Mouse (Mus musculus) gastrocnemius, postnatal 36 days (tissue): ENCODE results near the gene Vps33b. TPM values are rescaled to one million over a fixed set of nuclear protein-coding genes. Genes with fewer than 3 reads are reported as not detected.

Experiments
- DNase-seq, 2 experiments: peaks; one replicate each; pipeline ENCODE4 v3.0.0; 2022
- intact Hi-C: fragments of 180-260 bp; cut with DNase I; formaldehyde crosslinking; loops from one replicate; pipeline ENCODE4 v1.15.1; 2025
- total RNA-seq, 2 experiments: library from RNA; stranded (reverse); gene quantifications; 2 replicates each; pipeline ENCODE4 v1.2.3; 2021

Vps33b gene
- total RNA-seq, 2 experiments from 2014 or later, result 2.9 to 3.4 TPM

DNA sequence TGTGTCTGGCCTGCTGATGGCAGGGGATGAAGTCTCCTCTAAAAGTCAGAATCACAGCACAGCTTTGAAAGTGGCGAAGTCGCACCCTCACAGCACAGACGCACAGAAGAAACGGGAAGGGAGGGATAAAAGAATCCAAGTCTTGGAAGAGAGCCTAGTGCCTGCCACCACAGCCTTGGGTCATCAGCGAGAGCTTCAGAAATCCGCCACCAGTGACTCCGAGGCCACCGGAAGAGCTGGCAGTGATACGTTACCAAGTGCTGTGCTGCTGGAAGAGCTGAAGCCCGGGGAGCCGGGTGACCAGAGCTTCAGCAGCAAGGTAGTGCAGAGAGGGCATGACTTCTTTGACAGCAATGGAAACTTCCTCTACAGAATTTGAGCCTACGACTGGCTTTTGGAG is 4.8 kb upstream of the Vps33b start:
- intact Hi-C loops, result no loop called here
- no peak for DNase-seq

DNA sequence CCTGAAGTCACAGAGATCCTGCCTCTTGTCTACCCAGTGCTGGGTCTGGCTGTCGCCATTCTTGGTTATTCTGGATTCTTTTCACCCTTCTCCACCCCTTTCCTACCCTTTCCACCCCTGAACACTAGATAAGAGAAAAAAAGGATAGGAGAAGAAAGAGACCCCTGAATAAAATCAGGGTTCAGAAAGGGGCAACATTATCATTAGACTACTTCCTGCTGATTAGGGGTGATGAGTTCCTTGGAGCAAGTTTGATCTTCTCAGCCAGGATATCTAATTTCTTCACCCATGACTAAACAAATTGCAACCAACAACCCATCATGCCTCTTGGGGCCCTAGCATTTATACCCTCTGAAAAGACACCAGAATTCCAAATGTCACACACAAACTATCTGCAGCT is 1.7 kb upstream of the Vps33b start:
- intact Hi-C loops, result no loop called here
- no peak for DNase-seq

DNA sequence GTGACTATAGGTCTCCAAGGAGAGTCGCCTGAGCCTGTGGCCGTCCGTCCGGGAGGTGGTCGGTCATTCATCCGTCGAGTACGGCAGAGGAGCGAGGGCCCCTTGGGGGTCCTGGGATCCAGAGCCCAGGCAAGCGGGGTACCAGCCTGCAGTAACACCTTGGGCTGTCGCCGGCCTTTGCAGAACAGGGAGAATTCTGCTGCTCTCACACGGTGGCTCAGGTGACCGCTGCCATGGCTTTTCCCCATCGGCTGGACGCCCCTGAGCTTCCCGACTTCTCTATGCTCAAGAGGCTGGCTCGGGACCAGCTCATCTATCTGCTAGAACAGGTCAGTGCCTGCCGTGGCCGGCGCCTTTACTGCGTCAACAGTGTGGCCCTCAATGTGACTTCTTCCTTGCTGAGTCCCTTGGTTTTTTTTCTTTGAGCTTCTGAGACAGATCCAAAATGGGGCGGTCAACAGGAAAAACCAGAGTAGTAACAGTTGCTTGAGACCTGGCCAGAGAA is 354 bp downstream of the Vps33b start:
- intact Hi-C loops, result no loop called here
- no peak for DNase-seq

DNA sequence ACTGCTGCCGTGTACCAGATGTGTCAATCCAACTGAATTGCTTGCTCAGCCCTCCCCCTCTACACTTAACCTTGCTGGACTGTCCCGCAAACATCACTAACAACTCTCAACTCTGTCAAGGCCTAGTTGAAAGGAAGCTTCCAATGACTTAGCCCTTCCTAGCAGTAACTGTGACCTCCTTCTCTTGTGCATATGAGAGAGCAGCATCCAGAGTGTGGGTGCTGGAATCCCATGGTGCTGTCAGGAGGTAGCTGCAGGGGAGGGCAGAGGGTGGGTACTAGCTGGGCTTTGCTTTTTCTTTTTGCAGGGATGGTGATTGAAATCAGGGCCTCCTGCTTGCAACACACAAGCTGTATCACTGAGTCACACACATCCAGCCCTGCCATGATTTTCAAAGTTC is 4.0 kb downstream of the Vps33b start:
- DNase-seq, result no peak
- intact Hi-C loops, result no loop called here

DNA sequence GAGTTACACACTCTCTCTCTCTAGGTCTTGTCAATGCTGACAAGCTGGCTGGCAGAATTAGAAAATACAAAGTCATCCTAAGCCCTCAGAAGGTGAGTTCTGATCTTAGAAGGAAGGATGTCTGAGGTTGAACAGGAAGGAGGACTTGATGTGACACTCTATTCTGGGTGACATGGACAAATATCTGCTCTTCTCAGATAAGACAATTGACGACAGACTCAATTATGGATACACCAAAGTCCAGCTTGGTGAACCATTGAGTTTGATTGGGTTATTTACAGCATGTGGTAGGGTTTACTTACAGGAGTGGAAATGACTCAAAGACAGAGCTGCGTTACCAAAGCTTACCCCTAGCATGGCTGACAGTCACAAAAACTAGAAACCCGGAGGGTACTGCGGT is 6.9 kb downstream of the Vps33b start:
- DNase-seq, result no peak
- intact Hi-C loops, result no loop called here

DNA sequence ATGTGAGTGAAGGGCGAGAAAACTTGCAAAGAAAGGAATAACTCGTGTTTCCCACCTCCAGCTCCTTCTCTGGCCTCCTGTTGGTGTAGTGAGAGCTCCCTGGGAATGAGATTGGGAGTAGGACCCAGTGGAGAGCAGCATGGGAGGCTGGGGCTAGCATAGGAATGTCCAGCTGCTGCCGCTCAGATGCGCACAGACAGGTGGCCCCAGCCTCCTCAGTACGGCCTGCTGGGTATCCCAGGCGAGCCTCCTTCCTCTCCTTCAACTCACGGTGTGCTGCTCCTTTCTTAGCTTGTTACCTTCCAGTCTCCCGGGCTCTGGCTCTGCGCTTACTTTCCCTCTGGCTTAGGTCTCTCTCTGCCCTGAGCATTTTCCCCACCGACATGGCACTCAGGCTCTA is 10.6 kb downstream of the Vps33b start:
- intact Hi-C loops, result no loop called here
- DNase-seq, result no peak

DNA sequence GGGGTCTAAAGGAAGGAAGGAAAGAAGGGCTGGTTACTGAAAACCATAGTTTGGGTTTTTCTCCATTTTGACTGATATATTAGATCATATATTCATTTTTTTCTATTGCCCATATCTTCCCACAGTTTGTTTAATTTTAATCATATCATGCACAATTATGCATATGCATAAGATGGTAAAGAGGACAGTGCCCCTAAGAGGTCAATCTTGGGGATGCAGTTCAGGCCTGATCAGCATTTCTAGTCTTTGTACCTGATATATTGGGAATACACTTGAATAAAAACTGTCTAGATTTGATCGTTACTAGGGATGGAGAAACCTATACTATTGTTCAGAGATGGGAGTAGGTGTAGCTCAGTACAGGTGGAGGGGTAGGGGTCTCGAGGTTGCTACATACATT is 11.5 kb downstream of the Vps33b start:
- intact Hi-C loops, result no loop called here

DNA sequence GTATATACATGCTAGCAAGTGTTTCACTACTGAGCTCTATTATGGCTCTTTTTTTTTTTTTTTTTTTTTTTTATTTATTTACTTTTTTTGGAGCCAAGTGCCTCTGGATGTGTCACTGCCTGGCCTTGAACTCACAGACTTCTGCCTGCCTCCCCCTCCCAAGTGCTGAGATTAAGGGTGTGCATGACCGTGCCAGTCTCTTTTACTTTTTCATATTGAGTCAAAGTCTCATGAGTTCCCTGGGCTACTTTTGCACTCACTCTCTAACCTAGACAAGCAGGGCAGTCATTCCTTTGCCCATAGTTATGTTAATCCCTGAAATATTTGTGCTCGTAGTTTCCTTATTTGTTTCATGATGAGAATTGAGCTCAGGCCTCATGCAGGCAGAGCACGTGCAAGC is 12.2 kb downstream of the Vps33b start:
- DNase-seq, result no peak
- intact Hi-C loops, result no loop called here

More for the DNA sequence above, 11.5 kb downstream of the Vps33b start:
- no peak for DNase-seq

DNA sequence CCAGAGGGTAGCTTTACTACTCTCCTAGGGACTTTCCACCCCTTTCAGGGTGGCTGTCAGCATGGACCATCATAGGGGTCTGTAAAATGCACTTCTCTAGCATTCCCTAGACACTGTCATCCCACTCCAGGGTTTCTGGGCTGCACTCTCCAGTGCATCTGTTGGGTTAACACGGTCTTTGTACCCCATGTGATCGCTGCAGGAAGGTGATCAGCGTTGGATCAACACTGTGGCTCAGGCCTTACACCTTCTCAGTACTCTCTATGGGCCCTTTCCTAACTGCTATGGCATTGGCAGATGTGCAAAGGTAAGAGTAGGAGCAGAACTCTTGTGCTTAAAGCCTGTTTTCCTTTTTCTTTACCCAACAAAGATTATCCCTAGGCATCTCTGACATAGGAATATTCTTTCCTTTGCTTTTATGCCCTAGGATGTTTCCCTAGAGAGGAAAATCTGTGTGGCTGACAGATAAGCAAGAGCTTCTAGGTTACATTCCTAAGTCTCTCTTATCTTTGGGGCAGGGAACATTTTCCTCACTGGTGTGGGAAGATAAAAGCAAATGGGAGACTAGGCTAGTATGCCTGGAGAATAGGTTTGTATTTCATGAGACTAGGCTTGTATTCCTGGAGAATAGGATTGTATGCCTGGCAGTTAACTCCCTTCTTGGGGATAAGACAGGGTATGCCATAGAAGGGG is 13.9 kb downstream of the Vps33b start:
- DNase-seq, result no peak
- intact Hi-C loops, result no loop called here

DNA sequence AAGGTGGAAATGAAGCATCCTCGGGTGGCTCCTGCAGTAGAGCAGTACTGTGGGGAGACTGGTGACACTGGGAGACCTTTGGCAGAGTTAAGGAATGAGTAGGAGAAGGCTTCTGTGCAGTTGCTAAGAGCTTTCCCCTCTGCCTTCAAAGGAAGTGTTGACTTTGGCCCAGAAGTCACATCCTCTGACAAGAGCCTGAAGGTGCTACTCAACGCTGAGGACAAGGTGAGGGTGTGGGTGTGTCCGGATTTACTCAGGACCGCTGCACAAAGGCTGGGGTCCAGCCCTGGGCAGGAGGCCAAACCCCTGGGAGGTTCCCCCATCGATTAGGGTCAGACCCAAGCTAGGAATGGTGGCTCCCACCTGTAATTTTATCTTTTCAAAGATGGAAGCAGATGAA is 14.9 kb downstream of the Vps33b start:
- no peak for DNase-seq

DNA sequence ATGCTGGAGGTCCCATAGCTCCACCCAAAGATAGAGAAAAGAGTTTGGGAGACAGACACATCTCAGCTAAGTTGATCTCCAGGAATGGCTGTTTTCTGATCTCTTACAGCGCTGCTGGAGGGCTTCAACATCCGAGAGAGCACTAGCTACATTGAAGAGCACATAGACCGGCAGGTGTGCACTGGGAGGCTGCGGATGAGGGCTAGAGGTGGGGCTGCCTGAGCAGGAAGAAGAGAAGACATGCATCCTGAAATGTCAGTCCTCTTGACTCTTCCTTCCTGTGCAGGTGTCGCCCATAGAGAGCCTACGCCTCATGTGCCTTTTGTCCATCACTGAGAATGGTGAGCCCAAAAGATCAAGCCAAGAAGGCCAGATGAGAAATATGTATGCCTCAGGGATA is 16.3 kb downstream of the Vps33b start:
- no peak for DNase-seq
- intact Hi-C loops, result no loop called here

More for the DNA sequence above, 14.9 kb downstream of the Vps33b start:
- intact Hi-C loops, result no loop called here

DNA sequence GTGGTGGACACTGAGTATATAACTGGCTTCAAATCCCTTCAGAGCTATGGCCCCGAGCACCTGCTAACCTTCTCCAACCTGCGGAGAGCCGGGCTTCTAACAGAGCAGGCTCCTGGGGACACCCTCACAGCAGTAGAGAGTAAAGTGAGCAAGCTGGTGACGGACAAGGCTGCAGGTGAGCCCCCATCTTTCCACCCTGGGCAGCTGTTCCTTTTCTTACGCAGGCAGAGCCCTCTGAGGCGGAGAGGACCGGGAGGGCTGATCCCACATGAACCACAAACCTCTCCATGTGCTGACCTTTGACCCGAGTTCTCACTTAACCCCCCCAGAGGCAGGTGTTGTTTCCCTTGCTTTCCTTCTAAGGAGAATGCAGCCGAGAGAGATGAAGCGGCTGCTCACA is 18.3 kb downstream of the Vps33b start:
- intact Hi-C loops, result no loop called here
- DNase-seq, result no peak

DNA sequence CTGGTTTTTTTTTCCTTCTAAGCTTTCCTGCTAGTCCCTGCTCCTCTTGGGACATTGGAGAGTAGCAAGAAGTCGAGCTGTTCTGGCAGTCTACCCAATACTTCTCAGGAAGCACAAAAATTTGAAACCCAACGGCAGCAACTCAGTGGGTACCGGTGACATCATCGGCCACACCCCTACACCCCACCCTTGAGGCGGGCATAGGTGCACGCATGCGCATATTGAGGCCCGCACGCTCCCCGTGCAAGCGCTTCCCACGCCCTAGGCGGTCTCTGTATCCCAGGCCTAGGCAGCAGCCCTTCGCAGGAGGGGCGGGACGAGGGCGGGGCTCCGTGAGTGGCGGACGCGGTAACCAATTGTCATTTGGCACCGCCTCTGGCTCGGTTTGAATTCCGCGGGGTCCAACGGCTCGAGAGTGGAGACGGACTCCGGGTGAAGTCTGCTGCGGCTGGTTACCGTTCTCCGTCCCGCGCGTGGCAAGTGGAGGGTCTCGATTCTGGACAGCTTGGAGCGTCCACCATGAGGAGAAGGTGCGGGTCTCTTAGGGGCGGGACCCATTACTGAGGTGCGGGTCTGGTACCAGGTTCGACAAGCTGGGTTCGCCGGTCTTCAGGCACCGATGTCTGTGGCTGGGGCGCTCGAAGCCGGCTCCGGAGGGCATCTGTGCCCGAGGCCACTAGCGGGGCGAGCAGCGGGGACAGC is 24.8 kb downstream of the Vps33b start, which contains the start of gene Prc1:
Gene Prc1, plus strand, starts transcription at position 389 of the 702 bp plus-strand sequence.
- intact Hi-C loops, result no loop called here
- peak; percentile 97 to 99 for DNase-seq

DNA sequence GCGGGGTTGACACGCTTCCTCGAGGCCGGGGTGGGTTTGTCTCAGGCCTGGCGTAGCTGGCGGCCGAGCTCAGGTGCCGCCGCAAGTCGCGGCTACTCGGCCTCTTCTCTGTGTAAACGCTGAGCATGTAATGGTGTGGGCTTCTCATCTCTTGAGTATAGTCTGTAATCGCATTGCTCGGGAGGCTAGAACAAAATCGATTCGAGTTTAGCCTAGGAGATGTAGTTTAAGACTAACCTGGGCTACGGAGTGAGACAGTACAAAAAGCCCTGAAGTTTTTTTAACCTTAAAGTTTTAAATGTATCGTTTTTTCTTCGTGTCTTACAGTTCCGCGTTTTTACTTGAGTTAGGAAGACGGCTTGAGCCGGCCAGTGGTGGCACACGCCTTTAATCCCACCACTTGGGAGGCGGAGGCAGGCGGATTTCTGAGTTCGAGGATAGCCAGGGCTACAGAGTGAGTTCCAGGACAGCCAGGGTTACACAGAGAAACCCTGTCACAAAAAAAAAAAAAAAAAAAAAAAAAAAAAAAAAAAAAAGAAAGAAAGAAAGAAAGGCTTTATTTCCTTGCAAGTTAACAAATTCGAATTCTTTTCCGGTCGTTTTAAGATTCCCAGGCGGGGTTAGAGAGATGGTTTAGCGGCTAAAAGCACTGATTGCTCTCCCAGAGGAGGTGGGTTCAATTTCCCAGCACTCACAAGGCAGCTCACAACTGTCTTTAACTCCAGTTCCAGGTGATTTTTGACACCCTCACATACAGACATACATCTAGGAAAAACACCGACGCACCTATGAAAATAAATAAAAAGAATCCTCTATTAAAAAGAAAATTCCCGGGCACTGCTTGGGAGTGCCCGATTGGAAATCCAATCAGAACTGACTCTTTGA is 25.6 kb downstream of the Vps33b start:
- intact Hi-C loops, result no loop called here
- DNase-seq, result no peak

DNA sequence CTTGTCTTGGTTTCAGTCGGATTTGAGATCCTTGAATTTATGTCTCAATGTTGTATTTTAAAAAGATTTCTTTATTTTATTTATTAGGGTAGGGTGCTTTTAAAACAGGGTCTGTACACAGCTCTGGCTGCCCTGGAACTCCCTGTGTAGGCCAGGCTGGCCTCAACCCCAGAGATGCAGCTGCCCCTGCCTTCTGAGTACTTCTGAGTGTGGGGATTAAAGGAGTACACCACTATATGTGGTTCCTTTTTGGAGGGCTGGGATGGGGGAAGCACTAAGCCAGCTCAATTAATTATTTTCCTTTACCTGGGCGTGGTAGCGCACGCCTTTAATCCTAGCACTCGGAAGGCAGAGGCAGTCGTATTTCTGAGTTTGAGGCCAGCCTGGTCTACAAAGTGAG is 27.0 kb downstream of the Vps33b start:
- no peak for DNase-seq
- intact Hi-C loops, result no loop called here

DNA sequence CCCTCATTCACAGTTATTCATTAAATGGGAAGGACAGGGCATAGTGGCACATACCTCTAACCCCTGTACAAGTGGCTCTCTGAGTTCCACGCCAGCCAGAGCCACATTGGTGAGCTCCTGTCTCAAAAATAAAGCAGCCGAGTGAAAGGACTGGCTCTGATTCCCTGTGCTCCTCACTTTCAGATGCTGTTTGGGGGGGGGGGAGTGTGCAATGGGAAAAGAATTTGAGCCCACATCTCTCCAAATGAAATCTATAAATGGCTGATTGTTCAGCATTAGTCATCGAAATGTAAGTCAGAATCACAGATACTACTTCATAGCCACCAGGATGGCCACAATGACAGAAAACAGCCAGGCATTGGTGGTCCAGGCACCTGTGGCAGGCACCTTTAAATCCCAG is 27.6 kb downstream of the Vps33b start:
- DNase-seq, result no peak
- intact Hi-C loops, result no loop called here

DNA sequence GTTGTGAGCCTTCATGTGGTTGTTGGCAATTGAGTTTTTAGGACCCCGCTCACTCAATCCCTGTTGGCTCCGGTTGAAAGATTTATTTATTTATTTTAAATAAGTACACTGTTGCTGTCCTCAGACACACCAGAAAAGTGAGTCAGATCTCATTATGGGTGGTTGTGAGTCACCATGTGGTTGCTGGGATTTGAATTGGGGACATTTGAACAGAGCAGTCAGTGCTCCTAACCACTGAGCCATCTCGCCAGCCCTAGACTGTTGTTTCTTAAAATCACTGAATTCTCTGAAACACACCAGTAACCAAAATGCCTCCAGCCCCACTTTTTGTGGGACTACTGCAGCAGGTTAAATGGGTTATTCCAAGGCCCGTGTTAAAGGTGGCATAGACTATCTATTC is 29.3 kb downstream of the Vps33b start:
- intact Hi-C loops, result no loop called here

DNA sequence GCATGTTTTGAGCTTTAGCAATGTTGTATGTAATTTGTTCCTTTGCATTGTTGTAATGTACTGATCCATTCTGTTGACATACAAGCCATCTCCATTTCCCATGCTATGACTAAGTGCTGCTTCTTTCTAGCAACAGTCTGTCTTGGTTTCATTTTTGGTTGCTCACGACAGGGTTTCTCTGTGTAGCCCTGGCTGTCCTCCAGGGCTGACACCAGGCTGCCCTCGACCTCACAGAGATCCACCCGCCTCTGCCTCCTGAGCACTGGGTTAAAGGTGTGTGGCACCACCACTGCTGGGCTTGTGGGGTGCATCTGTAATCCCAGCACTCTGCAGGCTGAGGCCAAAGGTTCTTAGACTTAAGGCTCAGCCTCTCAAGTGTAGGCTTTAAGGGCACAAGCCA is 30.1 kb downstream of the Vps33b start:
- no peak for DNase-seq
- intact Hi-C loops, result no loop called here

More for the DNA sequence above, 29.3 kb downstream of the Vps33b start:
- no peak for DNase-seq

DNA sequence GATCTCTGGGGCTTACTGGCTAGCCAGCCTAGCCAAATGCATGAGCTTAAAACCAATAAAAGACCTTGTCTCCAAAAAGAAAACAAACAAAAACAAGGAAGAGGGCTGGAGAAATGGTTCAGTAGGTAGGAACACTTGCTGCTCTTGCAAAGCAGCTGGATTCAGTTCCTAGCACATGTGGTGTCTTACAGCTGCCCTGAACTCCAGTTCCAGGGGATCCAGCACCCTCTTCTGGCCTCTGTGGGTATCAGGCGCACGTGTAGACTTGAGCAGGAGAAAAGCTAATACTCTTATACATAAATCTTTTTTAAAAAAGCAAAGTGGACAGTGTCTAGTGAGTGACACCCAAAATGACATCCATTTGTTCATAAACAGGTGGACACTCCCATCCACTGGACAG is 32.1 kb downstream of the Vps33b start:
- no peak for DNase-seq
- intact Hi-C loops, result no loop called here

DNA sequence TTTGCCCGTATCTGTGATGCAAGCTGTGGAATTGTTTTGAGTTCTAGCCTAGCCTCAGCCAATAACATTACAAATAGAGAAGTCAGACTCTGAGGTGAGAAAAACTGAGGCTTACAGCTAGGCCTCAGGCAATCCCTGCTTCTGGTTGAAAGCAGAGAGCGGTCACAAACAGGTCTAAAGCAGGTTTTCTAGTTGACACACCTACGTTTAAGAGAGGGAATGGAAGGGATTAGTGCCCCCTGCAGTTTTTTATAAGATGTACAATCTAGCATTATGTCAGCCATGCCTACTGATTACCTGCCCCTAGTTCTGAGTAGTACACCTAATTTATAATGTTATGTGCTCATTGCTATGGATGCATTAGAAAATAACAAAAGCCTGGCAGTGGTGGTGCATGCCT is 38.3 kb downstream of the Vps33b start:
- intact Hi-C loops, result no loop called here
- no peak for DNase-seq

DNA sequence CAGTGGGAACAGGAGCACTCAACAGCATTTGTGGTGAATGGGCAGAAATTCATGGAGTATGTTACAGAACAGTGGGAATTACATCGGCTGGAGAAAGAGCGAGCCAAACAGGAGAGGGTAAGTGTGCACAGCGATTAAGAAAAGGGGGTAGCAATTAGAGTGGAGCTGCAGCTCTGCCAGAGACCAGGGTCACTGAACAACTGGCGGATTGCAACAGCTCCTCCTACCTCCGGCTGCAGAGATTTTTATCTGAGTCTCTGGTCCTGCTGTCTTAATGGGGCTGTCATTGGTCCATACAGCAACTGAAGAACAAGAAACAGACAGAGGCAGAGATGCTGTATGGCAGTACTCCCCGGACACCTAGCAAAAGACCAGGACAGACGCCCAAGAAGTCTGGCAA is 41.3 kb downstream of the Vps33b start:
- DNase-seq, result no peak
- intact Hi-C loops, result no loop called here
